Mouse (Mus musculus) heart, embryonic 14.5 days (tissue): Measurements from ENCODE around the gene Naa40. TPM values are rescaled to one million over a fixed set of nuclear protein-coding genes. Genes with fewer than 3 reads are reported as not detected.

Source experiments
- ATAC-seq: fragments of 200-750 bp; cut with Nextera tagmentation; 2 replicates; pipeline ENCODE4 v1.8.0; 2017; ENCODE audit warnings: low read depth, moderate TSS enrichment; ENCODE audit not compliant: insufficient number of reproducible peaks, insufficient read depth, low FRiP score
- H3K27ac ChIP-seq, 2 experiments: fragments of 200-500 bp in 1 of 2; fragments of 300-500 bp in 1 of 2; sonication (generic) in 1 of 2; replicated peaks in 1 of 2; 2 replicates each; pipeline ENCODE4 v1.5.1; 2012 to 2014; ENCODE audit warnings: low read depth in 2 of 2, low read length in 2 of 2, control low read depth in 1 of 2, mild to moderate bottlenecking in 1 of 2, mixed read lengths in 1 of 2; ENCODE audit not compliant: control insufficient read depth in 1 of 2, insufficient read depth in 1 of 2
- H3K27me3 ChIP-seq: fragments of 300-500 bp; sonication (generic); 2 replicates; pipeline ENCODE4 v1.6.1; 2014; ENCODE audit warnings: mild to moderate bottlenecking, low read length, control low read depth; ENCODE audit not compliant: control insufficient read depth, insufficient read depth
- H3K36me3 ChIP-seq: fragments of 300-500 bp; sonication (generic); 2 replicates; pipeline ENCODE4 v1.6.1; 2014; ENCODE audit warnings: mild to moderate bottlenecking, control low read depth, low read length, mixed read lengths; ENCODE audit not compliant: control insufficient read depth, insufficient read depth
- H3K4me1 ChIP-seq, 2 experiments: fragments of 200-500 bp in 1 of 2; fragments of 300-500 bp in 1 of 2; sonication (generic) in 1 of 2; 2 replicates each; pipeline ENCODE4 v1.6.1; 2012 to 2014; ENCODE audit warnings: low read length in 2 of 2, control low read depth in 1 of 2, mixed read lengths in 1 of 2; ENCODE audit not compliant: control insufficient read depth in 2 of 2, insufficient read depth in 2 of 2
- H3K4me2 ChIP-seq: fragments of 300-500 bp; sonication (generic); 2 replicates; pipeline ENCODE4 v1.6.1; 2014; ENCODE audit warnings: mild to moderate bottlenecking, low read length
- H3K4me3 ChIP-seq, 2 experiments: fragments of 200-500 bp in 1 of 2; fragments of 300-500 bp in 1 of 2; sonication (generic) in 1 of 2; 2 replicates each; pipeline ENCODE4 v1.5.1; 2012 to 2014; ENCODE audit warnings: low read length in 2 of 2, mild to moderate bottlenecking in 2 of 2, control low read depth in 1 of 2, low read depth in 1 of 2, moderate library complexity in 1 of 2; ENCODE audit not compliant: control insufficient read depth in 1 of 2, insufficient read depth in 1 of 2
- H3K9ac ChIP-seq: fragments of 300-500 bp; sonication (generic); 2 replicates; pipeline ENCODE4 v1.6.1; 2014; ENCODE audit warnings: mild to moderate bottlenecking, low read length
- H3K9me3 ChIP-seq: fragments of 300-500 bp; sonication (generic); 2 replicates; pipeline ENCODE4 v1.6.1; 2016; ENCODE audit warnings: low read length, control low read depth; ENCODE audit not compliant: control insufficient read depth
- WGBS: fragments of 180-500 bp; shearing (Covaris S2); extraction: QIAGEN DNeasy Blood & Tissue Kit; methylation state at CpG from one replicate; pipeline ENCODE4 v1.1.7; 2014; 5-methylcytosine and 5-hydroxymethylcytosine counted together
- polyA plus RNA-seq: library from polyadenylated mRNA; unstranded; fragments of >200 nt; fragmentation: Nextera tagmentation; extraction: Ambion mirVana; gene quantifications from 2 replicates; pipeline ENCODE4 v1.2.1, GENCODE M21; 2014

Gene Naa40
- polyA plus RNA-seq, 1 experiment from 2014 or later, result 55.9 TPM

DNA sequence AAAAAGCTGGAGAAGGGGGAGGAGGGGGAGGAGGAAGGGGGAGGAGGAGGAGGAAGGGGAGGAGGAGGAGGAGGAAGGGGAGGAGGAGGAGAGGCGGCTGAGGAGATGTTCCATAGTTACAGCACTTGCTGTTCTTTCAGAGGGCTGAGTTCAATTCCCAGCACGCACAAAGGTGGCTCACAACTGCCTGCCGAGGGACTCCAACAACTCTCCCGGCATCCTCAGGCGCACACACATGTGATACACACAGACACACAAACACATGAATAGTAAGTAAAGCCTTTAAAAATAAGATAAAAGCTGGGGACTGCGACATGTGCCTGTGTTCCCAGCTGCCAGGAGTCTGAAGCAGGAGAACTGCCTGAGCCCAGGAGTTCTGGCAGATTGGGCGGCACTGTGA is 59.5 kb downstream of the Naa40 start:
- Histone ChIP-seq H3K4me2 (no peak overlapping the region), H3K4me1 (peaks cover 10 to 24% of the 10 kb centered on the region in 2 experiments), H3K27ac (0 out of 4 replicates have a peak overlapping the region, but pooled peaks of 1 of the 2 experiments have one; percentile 3), H3K4me3 (no peak overlapping the region), H3K27me3 (peaks cover 36% of the 10 kb centered on the region), H3K36me3 (no peaks in the 10 kb centered on the region), H3K9ac (no peak overlapping the region), H3K9me3 (no peaks in the 10 kb centered on the region)
- ATAC-seq, result no peak
- 66% methylated on average over 7 of the region's 7 CpGs for WGBS

- Histone ChIP-seq H3K9me3 (no peaks in the 10 kb centered on the region), H3K4me3 (no peak overlapping the region), H3K9ac (no peak overlapping the region), H3K27ac (no peak overlapping the region), H3K4me2 (no peak overlapping the region), H3K36me3 (no peaks in the 10 kb centered on the region), H3K4me1 (peaks cover 10 to 31% of the 10 kb centered on the region in 2 experiments), H3K27me3 (peaks cover 30% of the 10 kb centered on the region)
- WGBS, result 78% methylated on average over 8 of the region's 8 CpGs
- ATAC-seq, result no peak
Measured at GRCm38 (mm10) chr19:7180756-7181405, 60.1 kb downstream of the Naa40 start.

GRCm38 (mm10) chr19:7178841-7179452 is 62.0 kb downstream of the Naa40 start:
- no peak overlapping the region for H3K27ac ChIP-seq
- no peak for ATAC-seq
- 51% methylated on average over 3 of the region's 3 CpGs for WGBS

GRCm38 (mm10) chr19:7177804-7178511 is 63.0 kb downstream of the Naa40 start:
- Histone ChIP-seq H3K9me3 (no peaks in the 10 kb centered on the region), H3K27ac (no peak overlapping the region), H3K4me2 (no peak overlapping the region), H3K36me3 (no peaks in the 10 kb centered on the region), H3K4me1 (peaks cover 10 to 33% of the 10 kb centered on the region in 2 experiments), H3K9ac (no peak overlapping the region), H3K27me3 (peaks cover 12% of the 10 kb centered on the region; the same call in 1 of the 2 replicates), H3K4me3 (no peak overlapping the region)
- WGBS, result 62% methylated on average over 13 of the region's 13 CpGs
- no peak for ATAC-seq

More at GRCm38 (mm10) chr19:7178841-7179452, 62.0 kb downstream of the Naa40 start:
- Histone ChIP-seq H3K36me3 (no peaks in the 10 kb centered on the region), H3K27me3 (peaks cover 17% of the 10 kb centered on the region; the same call in 1 of the 2 replicates), H3K4me3 (no peak overlapping the region), H3K4me2 (no peak overlapping the region), H3K9ac (no peak overlapping the region), H3K9me3 (no peaks in the 10 kb centered on the region), H3K4me1 (peaks cover 10 to 34% of the 10 kb centered on the region in 2 experiments)

GRCm38 (mm10) chr19:7176041-7176696 is 64.8 kb downstream of the Naa40 start:
- no peak overlapping the region for H3K9ac ChIP-seq
- no peak overlapping the region for H3K4me3 ChIP-seq
- H3K36me3 ChIP-seq, result no peaks in the 10 kb centered on the region
- peaks cover 17 to 31% of the 10 kb centered on the region in 2 experiments for H3K4me1 ChIP-seq
- H3K9me3 ChIP-seq, result no peaks in the 10 kb centered on the region
- H3K27me3 ChIP-seq, result 0 out of 2 replicates have a peak, but pooled peaks cover 4% of the 10 kb centered on the region
- ATAC-seq, result no peak
- WGBS, result 15% methylated on average over 11 of the region's 11 CpGs
- no peak overlapping the region for H3K4me2 ChIP-seq
- no peak overlapping the region for H3K27ac ChIP-seq

Other genes with a start within 250 kb of the Naa40 start
- gene Dnajc4, start 248.6 kb downstream of the Naa40 start, polyA plus RNA-seq, result 40.0 and 42.9 TPM in 2 replicates
- 29.7 and 31.8 TPM in 2 replicates for gene Nudt22, start 245.1 kb downstream of the Naa40 start, polyA plus RNA-seq
- 20.0 and 22.0 TPM in 2 replicates for gene Trpt1, start 245.1 kb downstream of the Naa40 start, polyA plus RNA-seq
- 5.2 and 6.6 TPM in 2 replicates for gene Fermt3, start 221.7 kb downstream of the Naa40 start, polyA plus RNA-seq
- gene Stip1, start 201.2 kb downstream of the Naa40 start, polyA plus RNA-seq, result 174 and 175 TPM in 2 replicates
- 50.5 and 53.0 TPM in 2 replicates for gene Macrod1, start 184.4 kb downstream of the Naa40 start, polyA plus RNA-seq
- 1.4 and 1.5 TPM in 2 replicates for gene Flrt1, start 135.5 kb downstream of the Naa40 start, polyA plus RNA-seq
- 151 and 153 TPM in 2 replicates for gene Otub1, start 34.9 kb downstream of the Naa40 start, polyA plus RNA-seq
- gene Cox8a, start 23.6 kb downstream of the Naa40 start, polyA plus RNA-seq, result 2,457 and 2,575 TPM in 2 replicates
- 6.1 and 10.7 TPM in 2 replicates for gene Rcor2, start 26.1 kb upstream of the Naa40 start, polyA plus RNA-seq
- 35.4 and 40.2 TPM in 2 replicates for gene Mark2, start 100.7 kb upstream of the Naa40 start, polyA plus RNA-seq
- 11.1 and 14.8 TPM in 2 replicates for gene Spindoc, start 141.8 kb upstream of the Naa40 start, polyA plus RNA-seq
- 4.4 and 5.8 TPM in 2 replicates for gene 2700081O15Rik, start 176.4 kb upstream of the Naa40 start, polyA plus RNA-seq
- 108 and 132 TPM in 2 replicates for gene Rtn3, start 242.1 kb upstream of the Naa40 start, polyA plus RNA-seq